Mouse (Mus musculus) induced T-regulatory cell, adult 2 months (primary cell): ENCODE measurements around the gene Olfr1467.

ENCODE experiments used
- DNase-seq: peaks from one replicate; pipeline ENCODE4 v3.0.0-alpha.2; 2012; ENCODE audit warnings: low read depth

Gene Olfr1467

DNA sequence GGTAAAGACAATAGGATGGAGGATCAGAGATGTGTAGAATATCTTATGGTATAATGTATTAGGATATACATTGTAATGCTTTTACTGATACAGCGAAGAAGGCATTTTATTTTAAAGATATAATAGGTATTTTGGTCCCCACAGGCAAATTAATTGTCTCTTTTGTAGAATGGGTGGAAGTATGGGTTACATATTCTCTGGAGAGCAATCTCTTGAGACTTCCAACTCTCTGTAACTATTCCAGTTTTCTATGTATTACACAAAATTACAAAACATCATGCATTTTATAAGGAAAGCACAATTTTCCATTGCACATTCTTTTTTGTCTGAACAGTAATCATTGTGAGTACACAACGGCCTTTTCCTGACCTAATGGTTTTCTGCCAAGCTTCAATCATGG, at the start of gene Olfr1467:
Gene Olfr1467, plus strand, starts transcription at position 301 of the 400 bp plus-strand sequence.
- DNase-seq: no peak

DNA sequence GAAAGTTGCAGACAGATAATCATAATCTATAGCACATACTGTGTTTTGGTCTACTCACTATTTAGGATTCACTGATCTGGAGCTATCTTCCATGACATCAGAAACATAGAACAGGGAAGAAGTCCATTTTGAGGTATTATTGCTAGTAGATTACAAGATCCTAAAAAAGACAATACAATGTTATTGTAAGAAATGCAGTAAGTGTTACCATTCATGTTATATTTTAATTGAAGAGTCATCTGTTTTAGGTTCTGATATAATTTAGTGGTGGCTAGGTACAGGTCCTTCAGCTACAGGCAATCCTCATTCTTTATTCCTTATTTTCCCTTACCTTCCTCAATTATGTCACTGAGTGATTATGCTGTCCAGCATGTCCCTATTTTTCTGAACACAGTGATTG, 46.6 kb upstream of the Olfr1467 start, which contains the start of gene Olfr1465:
Gene Olfr1465, minus strand, starts transcription at position 101 of the 400 bp plus-strand sequence.
- no peak for DNase-seq

DNA sequence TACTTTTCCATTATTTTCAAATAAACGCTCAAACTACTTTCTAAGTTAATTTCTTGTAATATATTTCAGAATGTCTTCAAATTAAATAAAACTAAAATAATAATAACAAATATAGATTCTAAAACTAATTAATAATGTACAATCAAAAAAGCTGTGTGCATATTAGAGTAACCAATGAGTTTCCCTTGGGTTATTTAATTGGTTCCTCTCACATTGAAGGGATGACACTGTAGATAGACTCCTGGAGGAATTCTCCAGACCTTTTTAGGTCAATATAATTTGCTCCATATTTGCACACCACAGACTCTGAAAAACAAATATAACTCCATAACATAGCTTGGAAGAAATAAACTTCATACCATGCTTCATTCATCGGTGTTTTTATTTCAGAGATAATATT, 23.5 kb upstream of the Olfr1467 start, which contains the start of gene Olfr1466:
Gene Olfr1466, plus strand, starts transcription at position 301 of the 400 bp plus-strand sequence.
- DNase-seq: no peak

DNA sequence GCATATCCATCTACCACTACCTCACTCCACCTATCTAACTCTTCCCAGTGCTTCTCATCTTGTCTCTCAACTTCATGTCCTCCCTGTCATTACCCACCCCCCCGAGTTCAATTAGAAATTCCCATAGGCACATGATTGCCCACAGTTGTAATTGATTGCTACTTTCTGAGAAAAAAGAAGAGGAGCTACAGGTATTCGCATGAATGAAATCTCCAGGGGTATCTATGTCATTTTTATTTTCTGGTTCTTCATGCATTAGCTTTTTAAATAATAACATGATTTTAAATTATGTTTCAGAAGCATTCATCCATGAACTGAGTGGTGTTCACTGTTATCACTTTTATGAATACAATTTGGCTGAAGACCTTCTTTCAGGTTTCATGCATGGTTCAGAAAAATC, 45.5 kb downstream of the Olfr1467 start, which contains the start of gene Olfr1469:
Gene Olfr1469, plus strand, starts transcription at position 301 of the 400 bp plus-strand sequence.
- DNase-seq: no peak
